Mouse (Mus musculus): ENCODE data around the gene Hhat. TPM values are rescaled to one million over a fixed set of nuclear protein-coding genes. Genes with fewer than 3 reads are reported as not detected.

Gene Hhat
- polyA plus RNA-seq, 1 experiment from 2014 or later: 5.6 TPM

DNA sequence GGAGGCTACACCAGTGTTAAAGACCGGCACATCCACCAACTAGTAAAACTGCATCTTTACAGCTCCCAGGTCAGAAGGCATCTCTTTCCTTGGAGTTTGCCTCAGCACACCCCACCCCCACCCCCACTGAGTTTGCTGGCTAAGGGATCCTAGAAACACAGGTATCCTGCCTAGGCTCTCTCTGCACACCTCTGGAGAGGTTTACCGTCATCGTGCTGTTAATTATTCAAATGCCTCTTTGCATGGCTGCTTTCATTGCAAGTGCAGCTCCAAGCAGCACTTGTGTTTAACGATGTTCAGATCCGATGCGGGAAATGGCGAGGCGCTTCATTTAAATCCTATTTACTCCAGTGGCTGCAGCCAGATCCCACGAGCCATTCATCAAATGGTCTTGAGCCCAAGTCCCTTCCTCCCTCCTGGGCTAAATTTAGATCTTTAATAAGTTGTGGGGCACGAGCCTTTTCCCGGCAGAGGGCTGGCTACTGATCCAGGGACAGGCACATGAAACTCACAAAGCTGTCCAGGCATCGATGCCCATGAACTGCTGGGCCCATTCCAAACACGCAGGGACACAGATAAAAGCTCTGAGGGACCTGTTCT is 250.1 kb downstream of the Hhat start:
- 36% methylated on average over 13 of the region's 13 CpGs for WGBS
- H3K27me3 ChIP-seq (ENCODE audit: control insufficient read depth, insufficient read depth, low read length): no peaks in the 10 kb centered on the region
- H3K4me1 ChIP-seq (ENCODE audit: control insufficient read depth, insufficient read depth, low read length): peaks cover 17% of the 10 kb centered on the region
- no peak overlapping the region; the same call in 1 of the 2 replicates for H3K27ac ChIP-seq (ENCODE audit: low read length)
- H3K36me3 ChIP-seq (ENCODE audit: control insufficient read depth, insufficient read depth): no peaks in the 10 kb centered on the region
- ATAC-seq (replicated peaks; ENCODE audit: extremely low read depth, insufficient read depth, low FRiP score): no peak
- H3K9me3 ChIP-seq (replicated peaks; ENCODE audit: control insufficient read depth, low read length): no peaks in the 10 kb centered on the region
- H3K9ac ChIP-seq (ENCODE audit: low read length): no peak overlapping the region
- no peak overlapping the region; the same call in 1 of the 2 replicates for H3K4me2 ChIP-seq (ENCODE audit: low read depth, low read length)
- H3K4me3 ChIP-seq (ENCODE audit: low read length): no peak overlapping the region

DNA sequence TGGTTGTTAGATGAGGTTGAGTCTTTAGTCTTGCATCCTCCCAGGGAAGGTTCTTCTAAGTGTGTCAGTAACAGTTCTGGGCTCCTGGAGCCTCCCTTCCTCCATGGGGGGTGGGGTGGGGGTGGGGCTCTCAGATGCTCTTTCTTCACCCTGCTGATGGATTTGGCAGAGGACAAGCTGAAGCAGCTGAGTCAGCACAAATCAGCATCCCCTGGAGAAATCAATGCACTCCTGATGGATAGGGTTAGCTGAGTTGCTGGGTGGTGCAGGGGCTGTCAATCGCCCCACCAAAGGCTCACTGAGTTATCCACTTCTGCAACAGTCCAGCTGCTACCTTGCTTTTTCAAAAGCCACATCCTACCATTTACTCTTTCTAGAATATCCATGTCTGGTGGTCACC is 251.3 kb downstream of the Hhat start:
- ATAC-seq (replicated peaks; ENCODE audit: extremely low read depth, insufficient read depth, low FRiP score): no peak
- Histone ChIP-seq H3K36me3 (ENCODE audit: control insufficient read depth, insufficient read depth) (no peaks in the 10 kb centered on the region), H3K4me2 (ENCODE audit: low read depth, low read length) (no peak overlapping the region), H3K27me3 (ENCODE audit: control insufficient read depth, insufficient read depth, low read length) (no peaks in the 10 kb centered on the region), H3K4me1 (ENCODE audit: control insufficient read depth, insufficient read depth, low read length) (peaks cover 13% of the 10 kb centered on the region), H3K9me3 (replicated peaks; ENCODE audit: control insufficient read depth, low read length) (no peaks in the 10 kb centered on the region), H3K9ac (ENCODE audit: low read length) (no peak overlapping the region), H3K27ac (ENCODE audit: low read length) (no peak overlapping the region), H3K4me3 (ENCODE audit: low read length) (no peak overlapping the region)
- whole genome bisulfite sequencing: 94% methylated on average over 1 of the region's 1 CpGs

DNA sequence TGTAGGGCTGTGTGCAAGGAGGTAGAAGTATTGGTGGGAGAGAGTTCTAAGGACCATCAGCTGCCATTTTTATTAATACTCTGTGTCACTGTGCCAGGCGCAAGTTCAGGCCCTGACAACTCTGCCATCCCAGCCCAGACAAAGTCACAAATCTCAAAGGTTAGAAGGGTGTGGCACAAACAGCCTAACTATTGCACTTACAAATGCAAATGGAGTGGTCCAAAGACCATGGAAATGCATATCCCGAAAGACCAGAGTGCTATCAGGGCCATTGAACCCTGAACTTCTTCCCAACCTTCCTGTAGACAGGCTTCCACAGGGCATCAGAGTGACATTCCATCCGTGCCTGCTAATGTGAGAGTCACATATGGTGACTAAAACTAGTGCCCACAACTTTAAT is 255.7 kb downstream of the Hhat start:
- H3K4me2 ChIP-seq (ENCODE audit: low read depth, low read length): no peak overlapping the region
- H3K27ac ChIP-seq (ENCODE audit: low read length): no peak overlapping the region
- peaks cover under 1% of the 10 kb centered on the region for H3K4me1 ChIP-seq (ENCODE audit: control insufficient read depth, insufficient read depth, low read length)
- no peak for ATAC-seq (replicated peaks; ENCODE audit: extremely low read depth, insufficient read depth, low FRiP score)
- no peaks in the 10 kb centered on the region for H3K9me3 ChIP-seq (replicated peaks; ENCODE audit: control insufficient read depth, low read length)
- no peaks in the 10 kb centered on the region for H3K36me3 ChIP-seq (ENCODE audit: control insufficient read depth, insufficient read depth)
- H3K27me3 ChIP-seq (ENCODE audit: control insufficient read depth, insufficient read depth, low read length): no peaks in the 10 kb centered on the region
- H3K4me3 ChIP-seq (ENCODE audit: low read length): no peak overlapping the region
- no peak overlapping the region for H3K9ac ChIP-seq (ENCODE audit: low read length)
- 78% methylated on average over 3 of the region's 3 CpGs for WGBS

DNA sequence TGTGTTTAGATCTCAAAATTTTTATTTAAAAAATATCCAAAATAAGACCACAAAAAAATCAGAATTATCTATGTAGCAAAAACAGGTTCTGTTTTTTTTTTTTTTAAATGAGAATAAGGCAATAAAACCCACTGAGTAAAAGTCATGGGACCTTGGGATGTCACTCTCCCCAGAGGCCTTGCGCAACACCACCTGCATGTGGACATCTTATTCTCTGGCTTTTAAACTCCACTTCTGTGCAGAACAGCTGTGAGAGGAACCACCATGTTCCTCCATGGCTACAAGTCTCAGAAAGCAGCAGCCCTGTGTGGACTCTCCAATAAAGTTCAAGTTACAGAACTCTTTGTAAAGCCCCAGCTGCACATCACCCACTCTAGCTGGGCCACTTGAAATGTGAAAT is 258.2 kb downstream of the Hhat start:
- no peak overlapping the region for H3K4me3 ChIP-seq (ENCODE audit: low read length)
- H3K4me1 ChIP-seq (ENCODE audit: control insufficient read depth, insufficient read depth, low read length): no peaks in the 10 kb centered on the region
- H3K9ac ChIP-seq (ENCODE audit: low read length): no peak overlapping the region
- H3K27me3 ChIP-seq (ENCODE audit: control insufficient read depth, insufficient read depth, low read length): no peaks in the 10 kb centered on the region
- no peaks in the 10 kb centered on the region for H3K9me3 ChIP-seq (replicated peaks; ENCODE audit: control insufficient read depth, low read length)
- H3K4me2 ChIP-seq (ENCODE audit: low read depth, low read length): no peak overlapping the region
- no peaks in the 10 kb centered on the region for H3K36me3 ChIP-seq (ENCODE audit: control insufficient read depth, insufficient read depth)
- no peak overlapping the region for H3K27ac ChIP-seq (ENCODE audit: low read length)
- ATAC-seq (replicated peaks; ENCODE audit: extremely low read depth, insufficient read depth, low FRiP score): no peak
- 97% methylated on average over 1 of the region's 1 CpGs for WGBS

DNA sequence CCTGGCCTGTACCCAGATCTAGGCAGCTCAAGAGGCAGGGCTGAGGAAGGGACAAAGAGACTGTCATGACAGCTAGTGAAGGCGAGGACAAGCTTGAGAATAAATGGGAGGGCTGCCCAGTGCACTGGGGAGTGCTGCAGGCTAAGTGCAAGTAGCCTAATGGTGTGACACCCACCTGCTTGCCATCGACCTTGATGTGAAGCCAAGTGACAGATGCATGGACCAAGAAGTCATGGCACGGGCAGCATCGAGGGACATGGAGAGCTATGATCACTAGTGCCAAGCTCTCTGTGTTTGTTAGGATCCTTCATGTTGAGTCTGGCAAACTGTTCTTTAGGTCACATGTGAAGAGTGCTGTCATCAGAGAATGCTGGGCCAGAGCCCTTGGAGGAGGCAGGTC is 267.4 kb downstream of the Hhat start:
- no peak for ATAC-seq (replicated peaks; ENCODE audit: extremely low read depth, insufficient read depth, low FRiP score)
- H3K27ac ChIP-seq (ENCODE audit: low read length): no peak overlapping the region
- H3K36me3 ChIP-seq (ENCODE audit: control insufficient read depth, insufficient read depth): no peaks in the 10 kb centered on the region
- no peak overlapping the region for H3K9ac ChIP-seq (ENCODE audit: low read length)
- no peak overlapping the region for H3K4me2 ChIP-seq (ENCODE audit: low read depth, low read length)
- 77% methylated on average over 4 of the region's 4 CpGs for WGBS
- no peaks in the 10 kb centered on the region for H3K27me3 ChIP-seq (ENCODE audit: control insufficient read depth, insufficient read depth, low read length)
- H3K4me3 ChIP-seq (ENCODE audit: low read length): no peak overlapping the region
- H3K9me3 ChIP-seq (replicated peaks; ENCODE audit: control insufficient read depth, low read length): no peaks in the 10 kb centered on the region
- no peaks in the 10 kb centered on the region for H3K4me1 ChIP-seq (ENCODE audit: control insufficient read depth, insufficient read depth, low read length)

DNA sequence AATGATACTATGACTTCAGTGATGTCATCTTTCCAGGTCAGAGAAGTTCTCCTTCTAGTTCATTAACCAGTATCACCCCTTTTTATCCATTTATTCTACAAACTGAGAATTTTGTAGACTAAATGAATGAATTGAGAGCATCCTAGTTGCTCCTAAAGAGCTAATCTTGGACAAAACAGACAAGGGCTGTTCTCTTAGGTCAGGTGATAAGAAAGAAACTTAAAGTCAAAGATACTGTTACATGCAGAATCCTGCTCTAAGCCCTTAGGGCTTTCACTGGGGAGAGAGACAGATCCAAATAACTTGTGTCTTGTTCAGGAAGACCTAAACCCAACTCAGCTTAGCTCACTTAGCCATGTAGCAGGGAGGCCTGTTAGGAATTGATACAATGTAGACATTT is 268.2 kb downstream of the Hhat start:
- Histone ChIP-seq H3K4me3 (ENCODE audit: low read length) (no peak overlapping the region), H3K9ac (ENCODE audit: low read length) (no peak overlapping the region), H3K36me3 (ENCODE audit: control insufficient read depth, insufficient read depth) (no peaks in the 10 kb centered on the region), H3K27ac (ENCODE audit: low read length) (no peak overlapping the region), H3K4me1 (ENCODE audit: control insufficient read depth, insufficient read depth, low read length) (no peaks in the 10 kb centered on the region), H3K4me2 (ENCODE audit: low read depth, low read length) (no peak overlapping the region), H3K27me3 (ENCODE audit: control insufficient read depth, insufficient read depth, low read length) (no peaks in the 10 kb centered on the region), H3K9me3 (replicated peaks; ENCODE audit: control insufficient read depth, low read length) (no peaks in the 10 kb centered on the region)
- no peak for ATAC-seq (replicated peaks; ENCODE audit: extremely low read depth, insufficient read depth, low FRiP score)

DNA sequence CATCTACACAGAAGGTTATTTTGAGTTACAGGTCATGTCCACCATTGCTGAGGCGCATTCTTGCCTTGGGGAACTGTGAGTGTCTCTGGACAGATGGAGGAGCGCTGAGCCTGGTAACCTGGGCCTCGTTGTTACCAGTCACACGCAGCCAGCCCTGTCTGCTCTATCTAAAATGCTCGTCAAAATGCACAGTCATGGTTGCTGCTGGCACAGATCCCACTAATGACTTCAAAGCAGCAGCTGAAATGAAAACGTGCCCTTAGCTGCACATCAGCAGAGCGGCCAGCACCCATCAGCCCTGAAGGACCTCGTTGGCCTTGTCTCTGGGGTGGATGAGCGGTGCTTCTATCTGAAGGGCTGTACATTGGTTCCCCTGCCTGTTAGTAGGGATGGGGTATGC is 269.0 kb downstream of the Hhat start:
- Histone ChIP-seq H3K4me1 (ENCODE audit: control insufficient read depth, insufficient read depth, low read length) (no peaks in the 10 kb centered on the region), H3K27me3 (ENCODE audit: control insufficient read depth, insufficient read depth, low read length) (no peaks in the 10 kb centered on the region), H3K9me3 (replicated peaks; ENCODE audit: control insufficient read depth, low read length) (no peaks in the 10 kb centered on the region), H3K27ac (ENCODE audit: low read length) (no peak overlapping the region), H3K9ac (ENCODE audit: low read length) (no peak overlapping the region), H3K36me3 (ENCODE audit: control insufficient read depth, insufficient read depth) (no peaks in the 10 kb centered on the region), H3K4me2 (ENCODE audit: low read depth, low read length) (no peak overlapping the region), H3K4me3 (ENCODE audit: low read length) (no peak overlapping the region)
- no peak for ATAC-seq (replicated peaks; ENCODE audit: extremely low read depth, insufficient read depth, low FRiP score)
- 54% methylated on average over 9 of the region's 9 CpGs for WGBS

DNA sequence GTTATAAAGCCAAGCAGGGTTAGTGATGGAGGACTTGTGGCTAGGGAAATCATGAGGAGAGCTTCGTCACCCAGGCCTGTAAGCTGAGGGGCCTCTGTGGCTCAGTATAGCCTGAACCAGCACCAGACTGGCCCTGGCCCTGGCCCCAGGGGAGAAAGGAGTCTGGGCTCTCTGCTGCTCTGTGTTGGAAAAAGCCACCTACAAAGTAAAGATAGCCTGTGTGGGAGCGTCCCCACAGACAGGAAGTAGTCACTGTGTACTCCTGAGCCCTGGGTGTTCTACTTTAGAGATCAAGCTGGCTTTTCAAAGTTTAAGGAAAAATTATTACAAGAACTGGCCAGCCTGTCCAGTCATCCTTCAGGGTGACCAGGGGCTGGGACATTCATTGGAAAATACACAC is 273.5 kb downstream of the Hhat start:
- Histone ChIP-seq H3K4me3 (ENCODE audit: low read length) (no peak overlapping the region), H3K27me3 (ENCODE audit: control insufficient read depth, insufficient read depth, low read length) (no peaks in the 10 kb centered on the region), H3K9ac (ENCODE audit: low read length) (no peak overlapping the region), H3K9me3 (replicated peaks; ENCODE audit: control insufficient read depth, low read length) (no peaks in the 10 kb centered on the region), H3K27ac (ENCODE audit: low read length) (no peak overlapping the region), H3K36me3 (ENCODE audit: control insufficient read depth, insufficient read depth) (no peaks in the 10 kb centered on the region), H3K4me1 (ENCODE audit: control insufficient read depth, insufficient read depth, low read length) (no peaks in the 10 kb centered on the region), H3K4me2 (ENCODE audit: low read depth, low read length) (no peak overlapping the region)
- 68% methylated on average over 2 of the region's 2 CpGs for WGBS
- ATAC-seq (replicated peaks; ENCODE audit: extremely low read depth, insufficient read depth, low FRiP score): no peak

DNA sequence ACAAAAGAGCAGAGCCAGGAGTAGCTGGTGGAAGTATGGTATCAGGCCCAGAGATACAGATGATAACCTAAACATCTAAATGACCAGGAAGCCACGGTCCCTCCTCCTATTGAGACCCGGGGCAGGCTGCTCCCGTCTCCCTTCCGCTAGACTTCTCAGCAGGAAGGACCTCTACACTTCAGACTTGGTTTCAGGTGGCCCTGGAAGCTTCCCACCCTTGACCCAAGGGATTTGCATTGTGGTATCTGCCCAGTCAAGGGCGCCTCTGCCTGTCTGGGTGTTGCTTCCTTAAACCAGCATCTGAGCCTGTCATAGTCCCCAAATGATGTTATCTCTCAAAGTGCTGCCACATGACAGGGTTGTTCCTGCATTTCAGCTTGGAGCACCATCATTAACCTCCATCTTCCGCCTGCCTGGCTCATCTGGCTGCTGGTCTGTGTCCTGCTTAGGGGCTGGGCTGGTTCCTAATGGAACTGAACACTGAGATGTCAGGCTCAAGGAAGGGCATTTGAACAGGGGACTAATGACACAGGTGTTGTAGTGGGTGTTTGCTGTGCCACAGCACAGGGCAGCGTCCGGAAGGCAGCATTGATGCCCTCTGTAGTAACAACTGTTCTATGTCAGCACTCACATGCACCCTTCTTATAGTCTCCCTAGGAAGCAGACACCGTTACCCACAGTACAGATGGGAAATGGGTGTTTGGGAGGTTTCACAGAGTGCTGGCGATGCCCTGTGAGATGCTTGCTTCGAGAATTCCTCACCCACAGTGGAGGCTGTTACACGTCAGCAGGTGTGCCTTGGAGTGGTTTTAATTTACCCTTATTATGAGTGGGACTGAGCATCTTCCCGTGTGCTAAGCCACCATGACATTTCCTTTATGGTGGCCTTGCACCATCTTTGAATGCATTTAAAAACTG is 280.9 kb downstream of the Hhat start:
- ATAC-seq (replicated peaks; ENCODE audit: extremely low read depth, insufficient read depth, low FRiP score): no peak
- H3K9ac ChIP-seq (ENCODE audit: low read length): no peak overlapping the region
- H3K4me3 ChIP-seq (ENCODE audit: low read length): no peak overlapping the region
- no peaks in the 10 kb centered on the region for H3K36me3 ChIP-seq (ENCODE audit: control insufficient read depth, insufficient read depth)
- no peak overlapping the region for H3K4me2 ChIP-seq (ENCODE audit: low read depth, low read length)
- H3K27ac ChIP-seq (ENCODE audit: low read length): no peak overlapping the region
- H3K4me1 ChIP-seq (ENCODE audit: control insufficient read depth, insufficient read depth, low read length): no peaks in the 10 kb centered on the region
- H3K27me3 ChIP-seq (ENCODE audit: control insufficient read depth, insufficient read depth, low read length): no peaks in the 10 kb centered on the region
- no peaks in the 10 kb centered on the region for H3K9me3 ChIP-seq (replicated peaks; ENCODE audit: control insufficient read depth, low read length)
- WGBS: 64% methylated on average over 13 of the region's 13 CpGs
